Comparison of ENCODE assay signal across 20 mouse cellular contexts in genomic region chr12:52573371-52573770, GRCm38 (mm10).
"Had no signal": no experiment of that assay in that cellular context is flagged by ENCODE, and none has a peak within 500 bp of the region (broad histone marks: within the 10 kb centered on the region; RNA-seq: fewer than 3 reads in every experiment).

No protein-coding gene starts in this region.

- H3K4me3 ChIP-seq: midbrain, embryonic 10.5 days; midbrain, embryonic 12.5 days; myocyte; neural tube, embryonic 13.5 days; neural tube, embryonic 15.5 days had no signal

- H3K36me3 ChIP-seq: neural tube, embryonic 15.5 days had no signal

- H3K27ac ChIP-seq: liver, embryonic 14.5 days; midbrain, embryonic 10.5 days; midbrain, embryonic 12.5 days; neural tube, embryonic 13.5 days; neural tube, embryonic 15.5 days had no signal

- ATAC-seq: midbrain, embryonic 16.5 days had no signal

- H3K4me2 ChIP-seq: lung, embryonic 14.5 days; midbrain, embryonic 12.5 days; neural tube, embryonic 13.5 days; neural tube, embryonic 15.5 days had no signal

- H3K9me3 ChIP-seq: midbrain, embryonic 10.5 days; midbrain, embryonic 12.5 days; neural tube, embryonic 13.5 days; neural tube, embryonic 15.5 days had no signal

- H3K27me3 ChIP-seq: midbrain, embryonic 12.5 days; neural tube, embryonic 13.5 days; neural tube, embryonic 15.5 days had no signal

- DNase-seq: lung, adult 18-20 months; lung, embryonic 14.5 days; lung, postnatal 10 days; lung, postnatal 4 days; midbrain, embryonic 14.5 days; retina, postnatal 1 day; right cerebral cortex, adult 18-20 months; right cerebral cortex, postnatal 25 days; right cerebral cortex, postnatal 4 days; spleen, adult 18-20 months; thymus, adult 2 months; thymus, postnatal 25 days; thymus, postnatal 4 days had no signal

- H3K9ac ChIP-seq: liver, embryonic 14.5 days; lung, embryonic 14.5 days; midbrain, embryonic 12.5 days; neural tube, embryonic 13.5 days; neural tube, embryonic 15.5 days had no signal

- H3K4me1 ChIP-seq: midbrain, embryonic 10.5 days; midbrain, embryonic 12.5 days; neural tube, embryonic 13.5 days; neural tube, embryonic 15.5 days had no signal
